Mouse (Mus musculus) limb, embryonic 15.5 days (tissue): ENCODE results near the gene Zfp831. TPM values are rescaled to one million over a fixed set of nuclear protein-coding genes. Genes with fewer than 3 reads are reported as not detected.

Source experiments
- ATAC-seq: fragments of 200-750 bp; cut with Nextera tagmentation; 2 replicates; pipeline ENCODE4 v1.8.0; 2017; ENCODE audit warnings: low read depth, moderate TSS enrichment; ENCODE audit not compliant: insufficient number of reproducible peaks, low FRiP score, low TSS enrichment
- H3K27ac ChIP-seq: fragments of 300-500 bp; sonication (generic); 2 replicates; pipeline ENCODE4 v1.5.1; 2015; ENCODE audit warnings: moderate library complexity, mild to moderate bottlenecking, inconsistent platforms
- H3K27me3 ChIP-seq: fragments of 300-500 bp; sonication (generic); 2 replicates; pipeline ENCODE4 v1.6.1; 2015; ENCODE audit warnings: inconsistent platforms
- H3K36me3 ChIP-seq: fragments of 300-500 bp; sonication (generic); 2 replicates; pipeline ENCODE4 v1.6.1; 2015; ENCODE audit warnings: inconsistent platforms
- H3K4me1 ChIP-seq: fragments of 300-500 bp; sonication (generic); 2 replicates; pipeline ENCODE4 v1.6.1; 2015; ENCODE audit warnings: inconsistent platforms
- H3K4me2 ChIP-seq: fragments of 300-500 bp; sonication (generic); 2 replicates; pipeline ENCODE4 v1.6.1; 2015; ENCODE audit warnings: mild to moderate bottlenecking, inconsistent platforms
- H3K4me3 ChIP-seq: fragments of 300-500 bp; sonication (generic); 2 replicates; pipeline ENCODE4 v1.5.1; 2015; ENCODE audit warnings: mild to moderate bottlenecking, inconsistent platforms
- H3K9ac ChIP-seq: fragments of 300-500 bp; sonication (generic); 2 replicates; pipeline ENCODE4 v1.6.1; 2015; ENCODE audit warnings: inconsistent platforms
- H3K9me3 ChIP-seq: fragments of 300-500 bp; sonication (generic); 2 replicates; pipeline ENCODE4 v1.6.1; 2016; ENCODE audit warnings: inconsistent platforms
- WGBS: fragments of 180-500 bp; shearing (Covaris S2); methylation state at CpG from one replicate; pipeline ENCODE4 v1.1.7; 2015; 5-methylcytosine and 5-hydroxymethylcytosine counted together
- polyA plus RNA-seq: library from polyadenylated mRNA; unstranded; fragments of >200 nt; fragmentation: Nextera tagmentation; extraction: Ambion mirVana; gene quantifications from 2 replicates; pipeline ENCODE4 v1.2.1, GENCODE M21; 2015

The Zfp831 gene
- polyA plus RNA-seq, 1 experiment from 2014 or later, result not detected

GRCm38 (mm10) chr2:174606376-174606775, 37.0 kb upstream of the Zfp831 start:
- no peak overlapping the region for H3K27ac ChIP-seq
- no peak overlapping the region for H3K9ac ChIP-seq
- H3K4me3 ChIP-seq, result no peak overlapping the region
- no peaks in the 10 kb centered on the region for H3K27me3 ChIP-seq
- no peaks in the 10 kb centered on the region for H3K36me3 ChIP-seq
- 75% methylated on average over 5 of the region's 5 CpGs for WGBS
- ATAC-seq, result no peak
- H3K4me2 ChIP-seq, result no peak overlapping the region
- no peaks in the 10 kb centered on the region for H3K9me3 ChIP-seq
- H3K4me1 ChIP-seq, result no peaks in the 10 kb centered on the region

GRCm38 (mm10) chr2:174609892-174610291, 33.4 kb upstream of the Zfp831 start:
- Histone ChIP-seq H3K9ac (no peak overlapping the region), H3K27me3 (no peaks in the 10 kb centered on the region), H3K36me3 (no peaks in the 10 kb centered on the region), H3K4me3 (no peak overlapping the region), H3K4me1 (no peaks in the 10 kb centered on the region), H3K27ac (no peak overlapping the region), H3K4me2 (no peak overlapping the region), H3K9me3 (no peaks in the 10 kb centered on the region)
- no peak for ATAC-seq
- WGBS, result 77% methylated on average over 5 of the region's 5 CpGs

DNA sequence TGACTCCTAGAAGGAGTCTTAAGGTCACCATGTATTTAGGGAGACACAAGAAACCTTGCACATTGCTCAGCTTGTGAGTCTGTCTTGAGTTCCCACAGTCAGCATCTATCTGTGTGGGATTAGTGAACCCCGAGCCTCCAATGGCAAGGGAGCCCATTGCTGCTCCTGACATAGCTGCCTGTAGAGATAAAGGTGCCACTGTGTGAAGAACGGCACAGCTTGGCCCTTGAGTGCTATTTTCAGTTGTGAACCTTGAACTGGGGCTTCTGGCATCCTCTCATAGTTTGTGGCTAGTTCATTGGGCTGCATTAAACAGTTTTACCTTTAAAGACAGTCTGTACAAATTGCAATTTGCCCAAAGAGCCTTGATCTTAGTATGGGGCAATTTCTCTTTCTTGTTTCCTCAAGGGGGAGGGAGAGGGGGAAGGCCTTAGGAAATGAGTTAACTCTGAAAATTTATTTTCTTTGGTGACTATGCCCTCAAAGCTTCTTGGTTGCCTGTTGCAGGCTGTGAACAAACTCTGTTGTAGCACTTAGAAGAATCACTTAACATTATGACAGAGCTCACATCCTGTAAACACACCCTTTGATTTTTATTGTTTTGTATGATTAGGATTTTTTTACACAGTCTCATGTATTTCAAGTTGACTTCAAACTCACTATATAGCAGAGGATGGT, 30.8 kb upstream of the Zfp831 start:
- Histone ChIP-seq H3K4me2 (no peak overlapping the region), H3K4me1 (no peaks in the 10 kb centered on the region), H3K4me3 (no peak overlapping the region), H3K27me3 (no peaks in the 10 kb centered on the region), H3K27ac (no peak overlapping the region), H3K36me3 (no peaks in the 10 kb centered on the region), H3K9me3 (no peaks in the 10 kb centered on the region), H3K9ac (no peak overlapping the region)
- ATAC-seq, result no peak
- 78% methylated on average over 2 of the region's 2 CpGs for WGBS

- no peak overlapping the region for H3K27ac ChIP-seq
- H3K4me2 ChIP-seq, result no peak overlapping the region
- H3K9ac ChIP-seq, result no peak overlapping the region
- no peaks in the 10 kb centered on the region for H3K9me3 ChIP-seq
- no peaks in the 10 kb centered on the region for H3K4me1 ChIP-seq
- 70% methylated on average over 8 of the region's 8 CpGs for WGBS
- no peaks in the 10 kb centered on the region for H3K36me3 ChIP-seq
- no peak for ATAC-seq
- no peak overlapping the region for H3K4me3 ChIP-seq
- H3K27me3 ChIP-seq, result no peaks in the 10 kb centered on the region
Measured at GRCm38 (mm10) chr2:174613221-174613620, 30.1 kb upstream of the Zfp831 start.

DNA sequence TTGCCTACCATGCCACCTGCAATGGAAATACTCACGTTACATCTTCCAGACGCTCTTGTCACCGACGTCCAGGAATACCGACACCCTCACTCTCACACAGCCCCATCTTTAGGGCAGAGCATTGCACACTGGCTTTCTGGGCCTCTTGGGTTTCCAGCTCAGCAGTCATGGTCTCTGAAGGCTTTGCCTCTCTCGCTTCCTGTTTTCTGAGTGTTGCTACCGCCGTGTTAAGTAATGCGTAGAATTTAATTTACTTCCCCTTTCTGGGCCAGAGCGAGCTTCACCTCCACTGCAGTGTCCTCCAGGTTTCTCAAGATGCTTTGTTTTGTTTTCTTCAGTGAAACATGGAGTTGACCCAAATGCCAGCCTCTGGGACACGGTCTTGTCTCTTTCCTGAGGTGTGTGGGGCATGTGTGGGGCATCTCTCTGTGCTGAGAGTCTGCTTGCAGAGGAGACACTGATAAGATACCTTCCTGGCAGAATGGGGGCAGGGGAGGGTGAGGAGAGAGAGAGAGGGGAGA, 29.4 kb upstream of the Zfp831 start:
- Histone ChIP-seq H3K9me3 (no peaks in the 10 kb centered on the region), H3K4me3 (no peak overlapping the region), H3K27ac (no peak overlapping the region), H3K9ac (no peak overlapping the region), H3K4me1 (no peaks in the 10 kb centered on the region), H3K27me3 (no peaks in the 10 kb centered on the region), H3K4me2 (no peak overlapping the region), H3K36me3 (no peaks in the 10 kb centered on the region)
- WGBS, result 74% methylated on average over 11 of the region's 11 CpGs
- ATAC-seq, result no peak

GRCm38 (mm10) chr2:174621881-174622280, 21.5 kb upstream of the Zfp831 start:
- ATAC-seq, result no peak
- Histone ChIP-seq H3K9me3 (no peaks in the 10 kb centered on the region), H3K9ac (no peak overlapping the region), H3K4me1 (no peaks in the 10 kb centered on the region), H3K27me3 (no peaks in the 10 kb centered on the region), H3K27ac (no peak overlapping the region), H3K4me3 (no peak overlapping the region), H3K4me2 (no peak overlapping the region), H3K36me3 (no peaks in the 10 kb centered on the region)
- WGBS, result 90% methylated on average over 7 of the region's 7 CpGs

GRCm38 (mm10) chr2:174624430-174624829, 18.9 kb upstream of the Zfp831 start:
- 80% methylated on average over 7 of the region's 7 CpGs for WGBS
- H3K4me2 ChIP-seq, result no peak overlapping the region
- H3K4me1 ChIP-seq, result no peaks in the 10 kb centered on the region
- no peak overlapping the region for H3K9ac ChIP-seq
- H3K36me3 ChIP-seq, result no peaks in the 10 kb centered on the region
- no peak overlapping the region for H3K4me3 ChIP-seq
- no peaks in the 10 kb centered on the region for H3K9me3 ChIP-seq
- no peaks in the 10 kb centered on the region for H3K27me3 ChIP-seq
- no peak overlapping the region for H3K27ac ChIP-seq
- no peak for ATAC-seq

- Histone ChIP-seq H3K4me3 (no peak overlapping the region), H3K4me2 (no peak overlapping the region), H3K9me3 (no peaks in the 10 kb centered on the region), H3K27me3 (no peaks in the 10 kb centered on the region), H3K4me1 (no peaks in the 10 kb centered on the region), H3K27ac (no peak overlapping the region), H3K36me3 (no peaks in the 10 kb centered on the region), H3K9ac (no peak overlapping the region)
- ATAC-seq, result no peak
- WGBS, result 62% methylated on average over 8 of the region's 8 CpGs
Measured at GRCm38 (mm10) chr2:174627021-174627420, 16.3 kb upstream of the Zfp831 start.

DNA sequence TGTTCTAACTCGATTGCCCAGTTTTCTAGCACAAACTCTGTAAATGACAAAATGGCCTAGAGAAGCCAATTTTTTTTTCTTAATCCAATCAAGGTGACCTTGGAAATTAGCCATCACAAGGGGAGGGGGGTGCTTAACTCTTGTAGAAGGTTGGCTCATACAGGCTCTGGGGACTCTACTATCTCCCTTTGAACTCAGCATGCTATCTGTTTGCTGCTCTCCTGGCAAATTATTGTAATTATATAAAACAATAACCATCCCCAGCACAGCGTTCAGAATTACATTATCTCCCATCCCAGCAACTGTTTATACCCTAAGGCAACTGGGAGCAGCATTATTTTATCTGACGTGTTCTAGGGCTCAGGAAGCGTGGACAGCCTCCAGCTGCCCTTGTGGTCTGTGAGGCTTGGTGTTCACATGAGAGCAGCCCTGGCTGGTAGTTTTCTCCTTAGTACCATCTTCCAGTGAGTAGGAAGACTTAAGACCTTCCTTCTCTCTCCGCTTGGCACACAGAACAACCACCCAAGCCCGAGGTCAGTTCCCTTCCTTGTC, 14.0 kb upstream of the Zfp831 start:
- Histone ChIP-seq H3K9me3 (no peaks in the 10 kb centered on the region), H3K9ac (no peak overlapping the region), H3K4me3 (no peak overlapping the region), H3K4me1 (no peaks in the 10 kb centered on the region), H3K27me3 (no peaks in the 10 kb centered on the region), H3K27ac (no peak overlapping the region), H3K36me3 (no peaks in the 10 kb centered on the region), H3K4me2 (no peak overlapping the region)
- WGBS, result 68% methylated on average over 6 of the region's 6 CpGs
- no peak for ATAC-seq

DNA sequence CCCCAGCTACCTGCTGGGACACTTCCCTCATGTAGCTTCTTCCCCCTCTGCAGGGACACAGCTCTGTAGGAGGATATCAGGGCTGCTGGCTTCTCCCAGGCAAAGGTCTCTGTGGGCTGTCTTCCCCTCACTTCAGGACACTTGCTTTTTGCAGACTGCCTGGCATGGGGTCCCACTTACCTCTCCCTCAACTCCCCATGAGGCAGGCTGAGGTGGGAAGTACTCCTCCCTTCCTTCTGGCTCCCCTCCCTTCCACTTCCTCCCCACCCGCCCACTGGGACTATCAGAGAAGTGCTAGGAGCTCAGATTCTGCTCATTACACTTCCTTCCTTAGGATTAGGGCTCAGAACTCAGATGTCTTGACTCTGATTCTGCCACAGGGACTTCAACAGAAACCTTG, 6.6 kb upstream of the Zfp831 start:
- WGBS, result 50% methylated on average over 1 of the region's 1 CpGs
- no peak for ATAC-seq
- no peaks in the 10 kb centered on the region for H3K9me3 ChIP-seq
- no peaks in the 10 kb centered on the region for H3K36me3 ChIP-seq
- no peak overlapping the region for H3K27ac ChIP-seq
- no peak overlapping the region for H3K4me3 ChIP-seq
- H3K4me2 ChIP-seq, result no peak overlapping the region
- H3K4me1 ChIP-seq, result 0 out of 2 replicates have a peak, but pooled peaks cover 5% of the 10 kb centered on the region
- no peaks in the 10 kb centered on the region for H3K27me3 ChIP-seq
- no peak overlapping the region for H3K9ac ChIP-seq

- Histone ChIP-seq H3K4me3 (no peak overlapping the region), H3K36me3 (no peaks in the 10 kb centered on the region), H3K4me2 (no peak overlapping the region), H3K27ac (no peak overlapping the region), H3K27me3 (no peaks in the 10 kb centered on the region), H3K4me1 (no peaks in the 10 kb centered on the region), H3K9me3 (no peaks in the 10 kb centered on the region), H3K9ac (no peak overlapping the region)
- 80% methylated on average over 10 of the region's 10 CpGs for WGBS
- ATAC-seq, result no peak
Measured at GRCm38 (mm10) chr2:174644975-174645374, 1.6 kb downstream of the Zfp831 start.

- 56% methylated on average over 4 of the region's 4 CpGs for whole genome bisulfite sequencing
- Histone ChIP-seq H3K9ac (no peak overlapping the region), H3K36me3 (no peaks in the 10 kb centered on the region), H3K4me2 (no peak overlapping the region), H3K4me1 (no peaks in the 10 kb centered on the region), H3K4me3 (no peak overlapping the region), H3K27me3 (no peaks in the 10 kb centered on the region), H3K27ac (no peak overlapping the region), H3K9me3 (no peaks in the 10 kb centered on the region)
- no peak for ATAC-seq
Measured at GRCm38 (mm10) chr2:174652864-174653263, 9.5 kb downstream of the Zfp831 start.
